Mouse (Mus musculus) limb, embryonic 10.5 days (tissue): Measurements from ENCODE around the gene Ccdc7a. TPM values are rescaled to one million over a fixed set of nuclear protein-coding genes. Genes with fewer than 3 reads are reported as not detected.

ENCODE experiments used
- polyA plus RNA-seq: library from polyadenylated mRNA; unstranded; fragments of >200 nt; fragmentation: Nextera tagmentation; extraction: Ambion mirVana; gene quantifications from 2 replicates; pipeline ENCODE4 v1.2.1, GENCODE M21; 2016

The Ccdc7a gene
- polyA plus RNA-seq, 1 experiment from 2014 or later, result not detected

Other genes with a start within 250 kb of the Ccdc7a start
- gene Ccdc7b, start 1.6 kb upstream of the Ccdc7a start, polyA plus RNA-seq, result not detected in 2 replicates
- gene Gm10999, start 66.1 kb upstream of the Ccdc7a start, polyA plus RNA-seq, result not detected in 2 replicates
- 18.4 and 26.8 TPM in 2 replicates for gene 2610044O15Rik8, start 168.9 kb upstream of the Ccdc7a start, polyA plus RNA-seq